Mouse (Mus musculus): ENCODE data around the gene Rnd1.

Rnd1 gene

GRCm38 (mm10) chr15:98676940-98677728, at the start of gene Rnd1:
Gene Rnd1 (minus strand): TSS chr15:98677461.
- peak; percentile 63 for DNase-seq (ENCODE audit: low spot score)

GRCm38 (mm10) chr15:98726746-98727145, 49.5 kb upstream of the Rnd1 start:
- no peak for DNase-seq (ENCODE audit: low spot score)

- no peak for DNase-seq (ENCODE audit: low spot score)
Observed at GRCm38 (mm10) chr15:98726079-98726478, 48.8 kb upstream of the Rnd1 start.

GRCm38 (mm10) chr15:98724441-98724840, 47.2 kb upstream of the Rnd1 start:
- no peak for DNase-seq (ENCODE audit: low spot score)

GRCm38 (mm10) chr15:98722854-98723253, 45.6 kb upstream of the Rnd1 start:
- DNase-seq (ENCODE audit: low spot score) = no peak

GRCm38 (mm10) chr15:98722191-98722590, 44.9 kb upstream of the Rnd1 start:
- no peak for DNase-seq (ENCODE audit: low spot score)

GRCm38 (mm10) chr15:98717301-98717700, 40.0 kb upstream of the Rnd1 start:
- DNase-seq (ENCODE audit: low spot score) = no peak

GRCm38 (mm10) chr15:98714230-98714652, 37.0 kb upstream of the Rnd1 start:
- no peak for DNase-seq (ENCODE audit: low spot score)

- DNase-seq (ENCODE audit: low spot score) = peak; percentile 91
Observed at GRCm38 (mm10) chr15:98710442-98710841, 33.2 kb upstream of the Rnd1 start.

GRCm38 (mm10) chr15:98707766-98708372, 30.6 kb upstream of the Rnd1 start, which contains the start of gene Ccdc65:
Gene Ccdc65 (plus strand): TSS chr15:98708207.
- DNase-seq (ENCODE audit: low spot score) = peak; percentile 91

GRCm38 (mm10) chr15:98704312-98704711, 27.1 kb upstream of the Rnd1 start:
- DNase-seq (ENCODE audit: low spot score) = no peak

- peak; percentile 95 for DNase-seq (ENCODE audit: low spot score)
Observed at GRCm38 (mm10) chr15:98699190-98700105, 22.2 kb upstream of the Rnd1 start.

- no peak for DNase-seq (ENCODE audit: low spot score)
Observed at GRCm38 (mm10) chr15:98696216-98696615, 19.0 kb upstream of the Rnd1 start.

GRCm38 (mm10) chr15:98695726-98696125, 18.5 kb upstream of the Rnd1 start:
- DNase-seq (ENCODE audit: low spot score) = no peak

- no peak for DNase-seq (ENCODE audit: low spot score)
Observed at GRCm38 (mm10) chr15:98692171-98692715, 15.0 kb upstream of the Rnd1 start.

GRCm38 (mm10) chr15:98691486-98692147, 14.4 kb upstream of the Rnd1 start:
- DNase-seq (ENCODE audit: low spot score) = no peak

GRCm38 (mm10) chr15:98689682-98690081, 12.4 kb upstream of the Rnd1 start:
- DNase-seq (ENCODE audit: low spot score) = no peak

- peak; percentile 66 for DNase-seq (ENCODE audit: low spot score)
Observed at GRCm38 (mm10) chr15:98685926-98686325, 8.7 kb upstream of the Rnd1 start.

- no peak for DNase-seq (ENCODE audit: low spot score)
Observed at GRCm38 (mm10) chr15:98683746-98684145, 6.5 kb upstream of the Rnd1 start.

GRCm38 (mm10) chr15:98683177-98683576, 5.9 kb upstream of the Rnd1 start:
- no peak for DNase-seq (ENCODE audit: low spot score)

- no peak for DNase-seq (ENCODE audit: low spot score)
Observed at GRCm38 (mm10) chr15:98681633-98682032, 4.4 kb upstream of the Rnd1 start.

- DNase-seq (ENCODE audit: low spot score) = no peak
Observed at GRCm38 (mm10) chr15:98680660-98681059, 3.4 kb upstream of the Rnd1 start.

Data from testis, postnatal 10 days (tissue).